Mouse (Mus musculus): ENCODE measurements around the gene Pold1.

DNA sequence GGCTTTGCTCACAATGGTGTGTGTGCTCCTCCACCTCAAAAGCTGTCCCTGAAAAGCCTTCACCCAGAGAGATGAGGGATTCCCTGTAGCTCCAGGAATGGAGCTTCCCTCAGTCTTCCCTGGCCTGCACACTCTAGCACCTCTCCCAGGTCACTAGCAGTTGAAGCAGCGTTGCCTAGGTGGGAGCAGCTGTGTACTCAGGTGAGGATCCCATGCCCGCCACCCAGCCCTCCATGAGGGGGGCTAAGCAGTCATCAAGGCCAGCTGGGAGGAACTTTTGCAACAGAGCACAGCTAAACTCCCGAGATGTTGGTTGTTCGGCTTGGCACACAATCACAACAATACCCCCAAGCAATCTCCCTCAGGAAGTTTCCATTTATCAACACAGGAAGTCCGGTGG lies 34.1 kb upstream of the Pold1 start:
- TF ChIP-seq CTCF (IDR thresholded peaks at IDR 0.05): no peak
- TF ChIP-seq EP300 (IDR thresholded peaks at IDR 0.05): no peak

All from lung, postnatal 0 days (tissue).